Mouse (Mus musculus): ENCODE data around the gene Wasf2.

DNA sequence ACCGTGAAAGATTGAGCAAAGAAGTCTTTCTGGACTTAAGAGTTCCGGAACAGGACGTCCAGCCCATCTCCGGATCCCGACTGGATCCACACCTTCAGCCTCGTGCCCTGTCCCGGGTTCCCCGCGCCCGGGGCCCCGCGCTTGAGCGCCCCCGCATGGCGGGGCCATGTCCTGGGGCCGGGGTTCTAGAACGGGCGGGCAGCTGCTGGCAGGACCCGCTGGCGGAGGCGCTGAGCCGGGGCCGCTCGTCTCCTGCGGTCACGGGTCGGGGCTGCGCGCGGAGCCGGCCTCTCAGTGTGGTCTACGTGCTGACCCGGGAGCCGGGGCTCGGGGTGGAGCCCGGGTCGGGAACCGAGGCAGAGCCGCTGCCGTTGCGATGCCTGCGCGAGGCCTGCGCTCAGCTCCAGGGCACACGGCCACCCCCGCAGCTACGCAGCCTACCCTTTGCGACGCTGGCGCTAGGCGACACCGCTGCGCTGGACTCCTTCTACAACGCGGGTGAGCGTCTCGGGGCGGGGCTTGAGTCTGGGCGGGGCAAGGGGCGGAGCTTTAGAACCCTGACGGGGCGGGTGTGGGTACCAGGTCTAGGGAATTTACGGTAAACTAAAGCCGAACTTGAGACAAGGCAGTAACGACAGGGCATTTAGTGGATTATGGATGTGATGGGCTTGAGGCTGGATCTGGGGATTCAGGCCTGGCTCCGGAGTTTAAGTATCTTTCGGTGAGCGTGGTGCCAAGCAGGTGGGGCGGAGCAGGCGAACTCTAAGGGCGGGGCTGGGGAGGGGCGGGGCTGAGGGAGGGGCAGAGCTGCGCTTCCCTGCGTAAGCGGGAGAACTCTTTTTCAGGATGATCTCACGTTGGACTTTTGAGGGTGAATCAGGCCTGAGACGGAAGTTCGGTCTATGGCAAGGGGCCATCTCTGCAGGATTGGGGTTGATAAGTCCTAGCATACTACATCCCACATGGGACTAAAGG is 110.9 kb downstream of the Wasf2 start:
- TF ChIP-seq CTCF (IDR thresholded peaks at IDR 0.05; ENCODE audit: borderline replicate concordance, control insufficient read depth, extremely low read depth, insufficient read depth, low read length, poor library complexity) = peak; percentile 64; the same call in 1 of the 2 replicates
- peak; percentile 55 for TF ChIP-seq POLR2A (IDR thresholded peaks at IDR 0.05; ENCODE audit: control insufficient read depth, extremely low read depth, insufficient read depth, low read length, poor library complexity)

All from thymus, adult 2 months (tissue).